Mouse (Mus musculus): ENCODE measurements around the gene Ptgs1.

DNA sequence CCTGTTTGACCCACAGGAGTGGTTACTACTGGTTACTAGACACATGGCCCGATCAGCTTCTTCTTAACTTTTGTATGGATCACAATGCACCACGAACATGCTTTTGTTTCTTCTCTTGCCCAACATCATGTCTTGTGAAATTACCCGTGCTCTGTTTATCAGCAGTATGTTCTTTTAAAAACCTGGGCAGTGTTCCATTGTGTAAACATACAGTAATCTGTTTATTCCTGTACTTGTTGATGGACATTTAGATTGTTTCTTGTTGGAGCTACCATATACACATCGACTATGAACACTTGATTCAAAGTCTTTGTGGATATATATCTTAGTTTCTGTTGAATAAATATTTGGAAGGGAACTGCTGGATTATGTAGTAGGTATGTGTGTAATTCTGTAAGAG lies 31.8 kb downstream of the Ptgs1 start:
- no peak for TF ChIP-seq CTCF (conservative IDR thresholded peaks at IDR 0.05; ENCODE audit: low read length)
- no peak for TF ChIP-seq POU5F1 (IDR thresholded peaks at IDR 0.05; ENCODE audit: borderline replicate concordance, low read length)
- no peak for TF ChIP-seq NANOG (IDR thresholded peaks at IDR 0.05; ENCODE audit: borderline replicate concordance, low read length)
